Mouse (Mus musculus): ENCODE data around the gene Ptpn7.
"Not testable (repeated sequence)": the region's sequence is repeated elsewhere in the genome, so short reads cannot be mapped to it uniquely, and the experiment has no call there.

Ptpn7 gene

GRCm38 (mm10) chr1:135189186-135189585 is 56.7 kb downstream of the Ptpn7 start:
- H3K4me1 ChIP-seq (replicated peaks; ENCODE audit: low read depth, low read length), result peaks cover 72% of the 10 kb centered on the region
- TF ChIP-seq CTCF (conservative IDR thresholded peaks at IDR 0.05; ENCODE audit: low read length) (no peak), NANOG (IDR thresholded peaks at IDR 0.05; ENCODE audit: borderline replicate concordance, low read length) (no peak), POU5F1 (IDR thresholded peaks at IDR 0.05; ENCODE audit: borderline replicate concordance, low read length) (no peak)

GRCm38 (mm10) chr1:135194335-135194734 is 61.8 kb downstream of the Ptpn7 start:
- not testable (repeated sequence) for H3K36me3 ChIP-seq (ENCODE audit: insufficient read depth, low read length); H3K27me3 ChIP-seq (ENCODE audit: insufficient read depth, low read length); H3K9me3 ChIP-seq (ENCODE audit: low read length)
- Histone ChIP-seq H3K4me1 (replicated peaks; ENCODE audit: low read depth, low read length) (peaks cover 77% of the 10 kb centered on the region), H3K4me3 (replicated peaks; ENCODE audit: low read length) (peak overlapping the region; percentile 3; the same call in 1 of the 2 replicates)

More at GRCm38 (mm10) chr1:135189186-135189585, 56.7 kb downstream of the Ptpn7 start:
- H3K9me3 ChIP-seq (ENCODE audit: low read length), result no peaks in the 10 kb centered on the region
- H3K27me3 ChIP-seq (ENCODE audit: insufficient read depth, low read length), result no peaks in the 10 kb centered on the region
- no peak overlapping the region for H3K4me3 ChIP-seq (replicated peaks; ENCODE audit: low read length)
- H3K36me3 ChIP-seq (ENCODE audit: insufficient read depth, low read length), result no peaks in the 10 kb centered on the region

Measured in E14TG2a.4 (cell line).